In the genomic region with DNA sequence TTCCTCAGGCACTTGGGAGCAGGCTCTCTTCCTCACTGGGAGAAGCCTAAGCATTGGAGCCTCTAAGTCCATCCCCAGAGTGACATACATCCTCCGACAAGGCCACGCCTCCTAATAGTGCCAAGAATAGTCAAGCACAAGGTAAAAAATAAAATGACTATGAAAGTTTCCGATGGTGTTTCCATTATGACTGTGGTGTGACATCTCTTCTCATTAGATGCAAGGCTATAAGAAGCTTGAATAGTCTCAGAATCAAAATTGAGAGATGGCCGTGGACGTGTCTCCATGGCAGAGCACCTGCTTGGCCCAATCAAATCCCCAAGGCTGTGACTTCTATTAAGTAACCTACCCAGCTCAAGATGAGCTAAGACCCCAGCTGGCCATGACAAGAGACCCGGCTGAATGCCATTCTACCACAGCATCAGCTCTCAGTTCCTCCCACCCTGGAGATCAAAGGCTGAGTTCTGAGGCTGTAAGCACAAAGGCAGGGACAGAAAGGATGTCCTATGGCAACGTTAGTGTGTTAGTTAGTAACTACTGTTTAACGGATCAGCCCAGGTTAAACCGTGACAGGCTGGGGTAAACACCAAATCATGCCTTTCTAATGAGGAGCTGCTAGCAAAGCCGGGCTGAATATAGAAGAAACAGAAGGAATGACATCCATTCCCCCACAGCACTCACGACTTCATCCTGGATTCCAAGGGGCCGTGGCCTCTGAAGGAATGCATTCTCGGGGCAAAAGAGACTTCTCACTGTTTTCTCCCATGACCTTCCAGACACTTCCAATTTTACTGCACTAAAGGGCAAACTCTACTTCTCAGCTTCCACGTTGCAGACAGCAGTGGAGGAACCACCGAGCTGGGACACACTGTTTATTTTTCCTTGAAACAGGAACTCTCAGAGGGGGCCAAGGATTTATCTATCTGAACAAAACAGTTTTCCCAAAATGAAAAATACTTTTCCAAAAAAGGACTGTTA, we compare ENCODE assay signal across 12 mouse cellular contexts.
DNase-seq lines count a peak whose midpoint lies in the region; ATAC-seq lines count a peak whose summit lies in the region.
"Had no signal": no experiment of that assay in that cellular context is flagged by ENCODE, and none has a peak within 500 bp of the region (broad histone marks: within the 10 kb centered on the region; RNA-seq: fewer than 3 reads in every experiment).

No protein-coding gene starts in this region.

- peaks cover 38% of the 10 kb centered on the region for H3K4me1 ChIP-seq in lung, embryonic 16.5 days (replicated peaks; ENCODE audit: control insufficient read depth, insufficient read depth, low read length)
- peaks cover 44% of the 10 kb centered on the region for H3K4me1 ChIP-seq in kidney, embryonic 16.5 days (ENCODE audit: insufficient read depth, low read length)
- peaks cover 53% of the 10 kb centered on the region for H3K4me1 ChIP-seq in stomach, embryonic 14.5 days (ENCODE audit: control insufficient read depth, insufficient read depth, low read length)

- H3K27me3 ChIP-seq in lung, embryonic 16.5 days (ENCODE audit: control insufficient read depth, insufficient read depth, low read depth, low read length), result no peaks in the 10 kb centered on the region
- no peaks in the 10 kb centered on the region for H3K27me3 ChIP-seq in kidney, embryonic 16.5 days (ENCODE audit: insufficient read depth, low read length)
- H3K27me3 ChIP-seq in stomach, embryonic 14.5 days (ENCODE audit: control insufficient read depth, insufficient read depth, low read length), result no peaks in the 10 kb centered on the region
- H3K27me3 ChIP-seq: embryonic facial prominence, embryonic 13.5 days; hindbrain, embryonic 13.5 days; midbrain, embryonic 12.5 days; Patski had no signal

- H3K4me2 ChIP-seq in lung, embryonic 16.5 days (ENCODE audit: low read depth, low read length), result no peak overlapping the region
- H3K4me2 ChIP-seq in kidney, embryonic 16.5 days (replicated peaks; ENCODE audit: low read depth, low read length), result no peak overlapping the region
- no peak overlapping the region for H3K4me2 ChIP-seq in stomach, embryonic 14.5 days (replicated peaks; ENCODE audit: low read depth, low read length)
- H3K4me2 ChIP-seq: embryonic facial prominence, embryonic 13.5 days; hindbrain, embryonic 13.5 days; midbrain, embryonic 12.5 days had no signal

- H3K36me3 ChIP-seq in lung, embryonic 16.5 days (ENCODE audit: control insufficient read depth, insufficient read depth, low read length), result no peaks in the 10 kb centered on the region
- H3K36me3 ChIP-seq in kidney, embryonic 16.5 days (ENCODE audit: insufficient read depth, low read length), result no peaks in the 10 kb centered on the region
- no peaks in the 10 kb centered on the region for H3K36me3 ChIP-seq in stomach, embryonic 14.5 days (ENCODE audit: control insufficient read depth, insufficient read depth, low read length)
- H3K36me3 ChIP-seq: embryonic facial prominence, embryonic 13.5 days; hindbrain, embryonic 13.5 days; midbrain, embryonic 12.5 days had no signal

- no peak for DNase-seq in lung, adult 18-20 months
- peak; percentile 38 for DNase-seq in embryo, embryonic 11 days
- no peak for DNase-seq in ovary, postnatal 36 days (ENCODE audit: low spot score)
- DNase-seq in urinary bladder, postnatal 10 days (ENCODE audit: low spot score), result no peak
- no peak for DNase-seq in left cerebral cortex, adult 9 months (ENCODE audit: low spot score in 2 of 2)

- peak overlapping the region; percentile 41 for H3K27ac ChIP-seq in lung, embryonic 16.5 days (ENCODE audit: low read length)
- peak overlapping the region; percentile 75 for H3K27ac ChIP-seq in kidney, embryonic 16.5 days (ENCODE audit: low read length)
- peak overlapping the region; percentile 46; the same call in 1 of the 2 replicates for H3K27ac ChIP-seq in stomach, embryonic 14.5 days (ENCODE audit: low read length)
- H3K27ac ChIP-seq: embryonic facial prominence, embryonic 13.5 days; hindbrain, embryonic 13.5 days; midbrain, embryonic 12.5 days had no signal

- H3K9ac ChIP-seq in lung, embryonic 16.5 days (ENCODE audit: low read length), result no peak overlapping the region
- no peak overlapping the region for H3K9ac ChIP-seq in kidney, embryonic 16.5 days (replicated peaks; ENCODE audit: low read length)
- no peak overlapping the region for H3K9ac ChIP-seq in stomach, embryonic 14.5 days (replicated peaks; ENCODE audit: low read depth, low read length)
- H3K9ac ChIP-seq: embryonic facial prominence, embryonic 13.5 days; hindbrain, embryonic 13.5 days; midbrain, embryonic 12.5 days had no signal

- peak; percentile 20; the same call in 1 of the 2 replicates for ATAC-seq in lung, embryonic 16.5 days (ENCODE audit: low read depth)
- ATAC-seq in kidney, embryonic 16.5 days (ENCODE audit: low FRiP score, low TSS enrichment), result peak; percentile 39; the same call in 1 of the 2 replicates
- no peak for ATAC-seq in stomach, embryonic 14.5 days (ENCODE audit: insufficient number of reproducible peaks, insufficient read depth, low FRiP score, low read depth)
- ATAC-seq: Patski had no signal

- no peaks in the 10 kb centered on the region for H3K9me3 ChIP-seq in lung, embryonic 16.5 days (ENCODE audit: control insufficient read depth, low read length)
- no peaks in the 10 kb centered on the region for H3K9me3 ChIP-seq in kidney, embryonic 16.5 days (ENCODE audit: low read length)
- no peaks in the 10 kb centered on the region for H3K9me3 ChIP-seq in stomach, embryonic 14.5 days (ENCODE audit: control insufficient read depth, low read depth, low read length)
- H3K9me3 ChIP-seq: embryonic facial prominence, embryonic 13.5 days; hindbrain, embryonic 13.5 days; midbrain, embryonic 12.5 days had no signal

- H3K4me3 ChIP-seq in lung, embryonic 16.5 days (ENCODE audit: low read length), result no peak overlapping the region
- H3K4me3 ChIP-seq in kidney, embryonic 16.5 days (ENCODE audit: low read length), result no peak overlapping the region
- no peak overlapping the region for H3K4me3 ChIP-seq in stomach, embryonic 14.5 days (ENCODE audit: low read depth, low read length)
- H3K4me3 ChIP-seq: embryonic facial prominence, embryonic 13.5 days; hindbrain, embryonic 13.5 days; midbrain, embryonic 12.5 days had no signal

- 43% methylated on average over 15 of the region's 15 CpGs for WGBS in lung, embryonic 16.5 days
- 35% methylated on average over 15 of the region's 15 CpGs for WGBS in kidney, embryonic 16.5 days
- 38% methylated on average over 15 of the region's 15 CpGs for WGBS in stomach, embryonic 14.5 days
